Mouse (Mus musculus): ENCODE measurements around the gene Olfr1061. TPM values are rescaled to one million over a fixed set of nuclear protein-coding genes. Genes with fewer than 3 reads are reported as not detected.
"Not testable (repeated sequence)": the region's sequence is repeated elsewhere in the genome, so short reads cannot be mapped to it uniquely, and the experiment has no call there.

Gene Olfr1061
- not detected in 2 replicates for polyA plus RNA-seq (2015; fragmentation: Nextera tagmentation; extraction: Ambion mirVana)

DNA sequence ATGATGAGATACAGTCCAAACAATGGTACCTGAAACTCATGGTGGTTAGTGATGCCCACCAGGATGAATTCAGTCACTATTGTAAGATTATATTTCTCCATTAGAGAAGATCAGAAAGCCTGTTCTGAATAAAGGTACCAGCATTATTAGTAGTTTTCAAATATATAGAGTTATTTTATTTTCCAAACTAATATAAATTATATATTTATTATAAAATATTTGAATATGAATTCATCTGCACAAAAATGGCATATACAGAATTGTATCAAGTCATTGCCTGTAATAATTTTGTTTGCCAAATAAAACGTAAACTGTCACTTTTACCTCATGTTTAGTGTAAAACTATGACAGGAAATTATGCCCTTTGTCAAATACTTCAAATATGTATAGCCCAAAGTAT is at the start of gene Olfr1061:
TSS of gene Olfr1061 (minus strand) at position 101 of the 400 bp plus-strand sequence.
- Histone ChIP-seq H3K4me3 (ENCODE audit: low read depth, low read length) (no peak within 1 kb of the TSS), H3K36me3 (ENCODE audit: insufficient read depth, low read length) (no peaks in the 10 kb centered on the region), H3K9me3 (ENCODE audit: low read length) (no peaks in the 10 kb centered on the region), H3K4me2 (replicated peaks; ENCODE audit: low read depth, low read length) (no peak within 1 kb of the TSS), H3K9ac (replicated peaks; ENCODE audit: low read depth) (no peak within 1 kb of the TSS), H3K27ac (ENCODE audit: low read length) (no peak within 1 kb of the TSS), H3K27me3 (replicated peaks; ENCODE audit: insufficient read depth, low read length) (no peaks in the 10 kb centered on the region), H3K4me1 (ENCODE audit: insufficient read depth, low read depth, low read length) (no peaks in the 10 kb centered on the region)
- TF ChIP-seq CTCF (IDR thresholded peaks at IDR 0.05), result no peak
- TF ChIP-seq EP300 (IDR thresholded peaks at IDR 0.05), result no peak
- WGBS, result 70% methylated on average over 1 of the region's 1 CpGs
- no peak for ATAC-seq
- no peak for DNase-seq (ENCODE audit: low spot score)

DNA sequence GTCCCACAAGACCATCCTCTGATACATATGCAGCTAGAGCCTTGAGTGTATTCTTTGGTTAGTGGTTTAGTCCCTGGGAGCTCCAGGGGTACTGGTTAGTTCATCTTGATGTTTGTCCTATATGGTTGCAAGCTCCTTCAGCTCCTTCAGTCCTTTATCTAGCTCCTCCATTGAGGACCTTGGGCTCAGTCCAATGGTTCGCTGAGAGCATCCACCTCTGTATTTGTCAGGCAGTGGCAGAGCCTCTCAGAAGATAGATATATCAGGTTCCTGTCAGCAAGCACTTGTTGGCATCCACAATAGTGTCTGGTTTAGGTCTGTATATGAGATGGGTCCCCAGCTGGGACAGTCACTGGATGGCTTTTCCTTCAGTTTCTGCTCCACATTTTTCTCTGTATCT is 46.6 kb upstream of the Olfr1061 start:
- H3K9ac ChIP-seq (replicated peaks; ENCODE audit: low read depth), result no peak overlapping the region
- WGBS, result 69% methylated on average over 1 of the region's 1 CpGs
- H3K9me3 ChIP-seq (ENCODE audit: low read length), result no peaks in the 10 kb centered on the region
- TF ChIP-seq CTCF (IDR thresholded peaks at IDR 0.05) (no peak), EP300 (IDR thresholded peaks at IDR 0.05) (no peak)
- H3K36me3 ChIP-seq (ENCODE audit: insufficient read depth, low read length), result no peaks in the 10 kb centered on the region
- no peak overlapping the region for H3K4me2 ChIP-seq (replicated peaks; ENCODE audit: low read depth, low read length)
- H3K27me3 ChIP-seq (replicated peaks; ENCODE audit: insufficient read depth, low read length), result no peaks in the 10 kb centered on the region
- no peak for DNase-seq (ENCODE audit: low spot score)
- H3K27ac ChIP-seq (ENCODE audit: low read length), result no peak overlapping the region
- H3K4me1 ChIP-seq (ENCODE audit: insufficient read depth, low read depth, low read length), result no peaks in the 10 kb centered on the region
- no peak for ATAC-seq
- H3K4me3 ChIP-seq (ENCODE audit: low read depth, low read length), result no peak overlapping the region

DNA sequence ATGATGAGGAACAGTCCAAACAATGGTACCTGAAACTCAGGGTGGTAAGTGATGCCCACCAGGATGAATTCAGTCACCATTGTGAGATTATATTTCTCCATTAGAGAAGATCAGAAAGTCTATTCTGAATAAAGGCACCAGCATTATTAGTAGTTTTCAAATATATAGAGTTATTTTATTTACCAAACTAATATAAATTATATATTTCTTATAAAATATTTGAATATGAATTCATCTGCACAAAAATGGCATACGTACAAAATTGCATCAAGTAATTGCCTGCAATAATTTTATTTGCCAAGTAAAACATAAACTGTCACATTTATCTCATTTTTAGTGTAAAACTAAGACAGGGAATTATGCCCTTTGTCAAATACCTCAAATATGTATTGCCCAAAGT is 42.3 kb upstream of the Olfr1061 start, which contains the start of gene Olfr1066:
TSS of gene Olfr1066 (minus strand) at position 101 of the 400 bp plus-strand sequence.
- H3K9me3 ChIP-seq (ENCODE audit: low read length), result no peaks in the 10 kb centered on the region
- no peaks in the 10 kb centered on the region for H3K27me3 ChIP-seq (replicated peaks; ENCODE audit: insufficient read depth, low read length)
- H3K4me1 ChIP-seq (ENCODE audit: insufficient read depth, low read depth, low read length), result no peaks in the 10 kb centered on the region
- H3K4me2 ChIP-seq (replicated peaks; ENCODE audit: low read depth, low read length), result no peak within 1 kb of the TSS
- no peak within 1 kb of the TSS for H3K9ac ChIP-seq (replicated peaks; ENCODE audit: low read depth)
- no peak within 1 kb of the TSS for H3K4me3 ChIP-seq (ENCODE audit: low read depth, low read length)
- WGBS, result 65% methylated on average over 1 of the region's 1 CpGs
- ATAC-seq (no peak), DNase-seq (ENCODE audit: low spot score) (no peak)
- H3K27ac ChIP-seq (ENCODE audit: low read length), result no peak within 1 kb of the TSS
- TF ChIP-seq CTCF (IDR thresholded peaks at IDR 0.05), result no peak
- no peak for TF ChIP-seq EP300 (IDR thresholded peaks at IDR 0.05)
- no peaks in the 10 kb centered on the region for H3K36me3 ChIP-seq (ENCODE audit: insufficient read depth, low read length)

DNA sequence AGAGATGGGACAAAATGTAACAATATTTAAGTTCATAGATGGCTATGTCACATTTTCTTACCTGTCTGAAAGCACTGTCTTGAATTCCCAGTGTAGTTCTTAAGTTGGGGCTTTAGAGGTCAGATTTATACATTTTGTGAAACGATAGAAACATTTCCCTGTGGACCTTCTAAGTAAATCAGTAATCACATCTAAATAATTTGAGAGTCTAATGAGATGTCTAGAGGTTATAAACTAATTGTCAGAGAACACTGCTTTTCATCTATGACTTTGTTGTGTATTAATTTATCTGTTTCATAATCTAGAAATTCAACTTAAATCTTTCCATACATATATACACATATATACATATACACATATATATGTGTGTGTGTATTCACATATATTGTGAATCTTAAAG is 36.6 kb upstream of the Olfr1061 start, which contains the start of gene Olfr1065:
TSS of gene Olfr1065 (minus strand) at position 101 of the 400 bp plus-strand sequence.
- no CpG with 5 or more reads among the region's 1 CpGs for WGBS
- not testable (repeated sequence) for H3K36me3 ChIP-seq (ENCODE audit: insufficient read depth, low read length); H3K27me3 ChIP-seq (replicated peaks; ENCODE audit: insufficient read depth, low read length); ATAC-seq; H3K4me1 ChIP-seq (ENCODE audit: insufficient read depth, low read depth, low read length); H3K4me2 ChIP-seq (replicated peaks; ENCODE audit: low read depth, low read length); H3K4me3 ChIP-seq (ENCODE audit: low read depth, low read length); H3K27ac ChIP-seq (ENCODE audit: low read length); H3K9me3 ChIP-seq (ENCODE audit: low read length); H3K9ac ChIP-seq (replicated peaks; ENCODE audit: low read depth); DNase-seq (ENCODE audit: low spot score)

DNA sequence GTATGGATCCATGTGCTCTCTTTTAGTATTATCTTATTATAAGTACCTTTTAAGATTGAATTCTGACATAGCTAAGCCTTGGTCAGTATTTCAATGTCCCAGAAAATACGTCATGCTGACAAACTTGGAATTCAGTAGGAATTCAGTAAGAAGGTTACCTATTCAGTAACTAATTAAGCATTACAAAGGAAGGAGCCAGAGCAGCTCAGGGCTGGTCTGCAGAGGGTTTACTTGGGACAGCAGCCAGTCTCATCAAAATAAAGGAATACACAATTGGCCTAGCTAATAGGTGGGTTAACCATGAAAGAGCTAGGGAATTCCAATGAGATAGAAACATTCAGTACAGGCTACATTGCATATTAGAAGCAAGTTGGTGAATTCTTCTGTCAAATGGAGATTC is 28.3 kb upstream of the Olfr1061 start:
- not testable (repeated sequence) for H3K4me3 ChIP-seq (ENCODE audit: low read depth, low read length); H3K27me3 ChIP-seq (replicated peaks; ENCODE audit: insufficient read depth, low read length); H3K9me3 ChIP-seq (ENCODE audit: low read length); H3K4me1 ChIP-seq (ENCODE audit: insufficient read depth, low read depth, low read length); H3K9ac ChIP-seq (replicated peaks; ENCODE audit: low read depth); H3K27ac ChIP-seq (ENCODE audit: low read length); H3K4me2 ChIP-seq (replicated peaks; ENCODE audit: low read depth, low read length); DNase-seq (ENCODE audit: low spot score); H3K36me3 ChIP-seq (ENCODE audit: insufficient read depth, low read length); ATAC-seq
- 62% methylated on average over 1 of the region's 1 CpGs for WGBS

DNA sequence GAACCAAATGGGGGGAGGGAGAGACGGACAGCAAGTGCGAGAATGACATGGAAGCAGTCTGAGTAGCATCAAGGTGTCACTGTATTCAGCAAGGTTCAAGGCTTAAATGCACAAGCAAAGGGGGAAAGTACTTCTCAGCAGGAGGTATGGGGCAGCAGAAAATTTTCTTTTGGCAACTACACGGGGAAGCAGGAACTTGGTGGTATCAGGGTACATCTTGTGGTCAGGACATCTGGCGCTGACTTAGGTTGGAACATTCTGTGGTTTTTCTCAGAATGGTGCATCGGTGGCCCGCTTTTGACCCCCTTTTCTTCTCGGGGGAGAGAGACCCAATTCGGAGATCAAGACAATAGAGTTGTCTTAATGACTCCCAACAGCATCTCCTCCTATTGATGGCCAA is 14.7 kb upstream of the Olfr1061 start:
- not testable (repeated sequence) for H3K36me3 ChIP-seq (ENCODE audit: insufficient read depth, low read length); H3K27ac ChIP-seq (ENCODE audit: low read length); H3K4me1 ChIP-seq (ENCODE audit: insufficient read depth, low read depth, low read length); H3K4me3 ChIP-seq (ENCODE audit: low read depth, low read length); H3K27me3 ChIP-seq (replicated peaks; ENCODE audit: insufficient read depth, low read length); H3K9me3 ChIP-seq (ENCODE audit: low read length); H3K4me2 ChIP-seq (replicated peaks; ENCODE audit: low read depth, low read length); ATAC-seq; H3K9ac ChIP-seq (replicated peaks; ENCODE audit: low read depth); DNase-seq (ENCODE audit: low spot score)
- WGBS, result 82% methylated on average over 8 of the region's 8 CpGs

DNA sequence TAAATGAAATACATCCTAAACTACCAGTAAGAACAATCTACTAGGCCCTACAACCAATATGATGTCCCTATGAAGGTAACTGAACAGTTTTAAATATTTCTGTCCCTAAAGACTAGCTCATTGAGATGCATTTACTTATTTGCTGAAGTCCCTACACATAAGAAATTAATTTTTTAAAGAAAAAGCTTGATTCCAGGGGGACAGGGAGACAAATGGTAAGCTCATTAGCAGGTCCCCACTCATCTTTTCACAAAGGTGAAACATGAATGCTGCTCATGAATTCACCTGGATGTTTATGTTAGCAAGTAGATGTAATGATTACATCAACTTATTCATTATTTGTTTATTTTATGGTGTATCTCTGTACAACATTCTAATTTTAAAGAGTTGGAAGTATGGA is 12.8 kb upstream of the Olfr1061 start, which contains the start of gene Olfr1062:
TSS of gene Olfr1062 (minus strand) at position 101 of the 400 bp plus-strand sequence.
- not testable (repeated sequence) for ATAC-seq; H3K9ac ChIP-seq (replicated peaks; ENCODE audit: low read depth); H3K36me3 ChIP-seq (ENCODE audit: insufficient read depth, low read length); H3K27ac ChIP-seq (ENCODE audit: low read length); H3K9me3 ChIP-seq (ENCODE audit: low read length); DNase-seq (ENCODE audit: low spot score); H3K27me3 ChIP-seq (replicated peaks; ENCODE audit: insufficient read depth, low read length); H3K4me2 ChIP-seq (replicated peaks; ENCODE audit: low read depth, low read length); H3K4me1 ChIP-seq (ENCODE audit: insufficient read depth, low read depth, low read length); H3K4me3 ChIP-seq (ENCODE audit: low read depth, low read length)

Measured in lung, postnatal 0 days (tissue).